Mouse (Mus musculus): Measurements from ENCODE around the gene Hnrnpll. TPM values are rescaled to one million over a fixed set of nuclear protein-coding genes. Genes with fewer than 3 reads are reported as not detected.
"Not testable (repeated sequence)": the region's sequence is repeated elsewhere in the genome, so short reads cannot be mapped to it uniquely, and the experiment has no call there.

Hnrnpll gene
- total RNA-seq, 2 experiments from 2014 or later = 36.3 to 48.5 TPM

DNA sequence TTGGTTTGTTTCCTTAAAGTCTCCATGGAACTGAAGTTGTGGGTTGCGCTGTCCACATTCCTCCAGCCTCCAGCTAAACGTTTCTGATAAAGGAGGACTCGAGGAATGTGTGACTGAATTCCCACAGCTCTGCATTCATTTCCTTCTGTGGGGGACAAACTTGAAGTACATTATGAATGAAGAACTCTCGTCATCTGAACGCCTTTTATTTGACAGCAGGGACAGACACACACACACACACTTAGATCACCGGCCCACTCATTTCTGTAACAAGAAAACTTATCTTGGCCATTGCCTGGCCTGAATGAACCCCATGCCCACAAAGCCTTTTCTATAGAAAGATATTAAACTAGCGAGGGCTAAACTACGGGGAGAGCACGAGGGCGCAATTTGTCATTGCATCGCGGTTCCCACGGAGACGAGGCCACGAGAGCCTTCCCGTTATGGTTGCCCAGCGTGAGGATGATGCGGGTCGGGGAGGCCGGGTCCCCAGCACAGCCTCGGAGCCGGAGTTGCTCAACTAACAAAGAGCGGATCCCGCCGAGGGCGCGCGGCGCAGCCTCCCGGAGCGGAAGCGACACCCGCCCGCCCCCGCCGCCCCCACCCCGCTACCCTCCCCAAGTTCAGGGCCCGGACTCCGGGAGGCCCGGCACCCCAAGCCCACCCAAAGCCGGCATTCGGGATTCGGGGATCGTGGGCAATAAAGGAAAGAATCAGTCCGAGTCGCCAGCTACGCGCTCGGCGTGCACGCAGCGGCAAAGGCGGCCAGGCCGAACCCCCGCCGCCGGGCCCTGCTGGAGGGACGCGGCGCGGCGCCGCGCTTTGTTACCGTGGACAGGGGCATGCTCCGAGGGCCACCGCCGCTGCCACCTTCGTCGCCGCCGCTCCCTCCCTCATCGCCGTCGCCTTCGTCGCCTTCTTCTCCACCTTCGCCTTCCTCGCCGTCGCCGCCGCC is 1.0 kb downstream of the Hnrnpll start:
- peak; percentile 57 to 60 for DNase-seq (ENCODE audit: low spot score in 2 of 2)

DNA sequence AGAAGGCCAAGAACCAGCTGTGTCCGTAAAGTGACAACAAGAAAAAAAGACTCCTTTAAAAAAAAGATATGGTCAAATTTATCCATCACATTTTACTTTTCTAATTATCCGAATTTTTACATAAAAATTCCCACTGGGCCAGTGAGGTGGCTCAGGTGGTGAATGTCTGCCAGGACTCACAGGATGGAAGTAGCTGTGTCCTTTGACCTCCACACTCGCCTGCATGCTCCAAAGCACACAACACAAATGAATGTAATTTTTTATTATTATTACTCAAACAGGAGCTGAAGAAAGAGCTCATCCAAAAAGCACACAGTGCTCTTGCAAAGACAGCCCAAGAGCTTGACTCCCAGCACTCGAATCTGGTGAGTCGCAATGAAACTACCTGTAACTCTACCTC is 2.0 kb downstream of the Hnrnpll start:
- no peak for DNase-seq (ENCODE audit: low spot score in 2 of 2)

DNA sequence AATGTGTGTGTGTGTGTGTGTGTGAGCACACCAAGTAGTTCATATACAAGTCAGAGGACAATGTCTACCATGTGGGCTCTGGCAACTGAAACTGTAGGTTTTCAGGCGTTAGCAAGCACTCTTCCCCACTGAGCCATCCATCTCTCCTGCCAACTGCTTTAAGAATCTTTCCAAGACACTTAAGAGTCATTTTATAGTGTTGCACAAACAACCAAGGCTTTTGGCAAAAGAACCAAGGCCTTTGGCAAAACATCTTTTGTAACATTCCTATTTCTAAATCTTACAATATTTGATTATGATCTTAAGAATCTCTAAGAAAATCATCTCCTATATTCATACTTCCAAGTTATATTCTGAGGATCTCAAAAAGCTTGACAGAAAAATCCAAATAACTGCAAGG is 2.4 kb downstream of the Hnrnpll start:
- DNase-seq (ENCODE audit: low spot score in 2 of 2) = no peak

DNA sequence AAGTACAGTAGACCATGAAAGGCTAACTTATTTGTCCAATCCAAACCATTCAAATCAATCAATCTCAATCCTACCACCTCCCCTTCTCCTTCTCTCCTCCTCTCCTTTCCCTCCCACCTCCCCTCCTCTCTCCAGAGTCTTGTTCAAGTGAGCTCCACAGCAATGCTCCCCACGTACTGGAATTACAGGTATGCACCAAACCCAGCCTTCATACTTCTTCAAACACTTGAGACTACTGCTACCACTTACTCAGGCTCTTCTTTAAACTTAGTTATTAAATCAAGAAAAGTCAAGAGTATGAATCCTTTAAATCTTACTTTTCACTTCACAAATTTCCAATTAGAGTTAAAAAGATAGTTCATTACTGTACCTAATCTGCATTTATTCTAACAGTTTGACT is 3.6 kb downstream of the Hnrnpll start:
- DNase-seq (ENCODE audit: low spot score in 2 of 2) = no peak

DNA sequence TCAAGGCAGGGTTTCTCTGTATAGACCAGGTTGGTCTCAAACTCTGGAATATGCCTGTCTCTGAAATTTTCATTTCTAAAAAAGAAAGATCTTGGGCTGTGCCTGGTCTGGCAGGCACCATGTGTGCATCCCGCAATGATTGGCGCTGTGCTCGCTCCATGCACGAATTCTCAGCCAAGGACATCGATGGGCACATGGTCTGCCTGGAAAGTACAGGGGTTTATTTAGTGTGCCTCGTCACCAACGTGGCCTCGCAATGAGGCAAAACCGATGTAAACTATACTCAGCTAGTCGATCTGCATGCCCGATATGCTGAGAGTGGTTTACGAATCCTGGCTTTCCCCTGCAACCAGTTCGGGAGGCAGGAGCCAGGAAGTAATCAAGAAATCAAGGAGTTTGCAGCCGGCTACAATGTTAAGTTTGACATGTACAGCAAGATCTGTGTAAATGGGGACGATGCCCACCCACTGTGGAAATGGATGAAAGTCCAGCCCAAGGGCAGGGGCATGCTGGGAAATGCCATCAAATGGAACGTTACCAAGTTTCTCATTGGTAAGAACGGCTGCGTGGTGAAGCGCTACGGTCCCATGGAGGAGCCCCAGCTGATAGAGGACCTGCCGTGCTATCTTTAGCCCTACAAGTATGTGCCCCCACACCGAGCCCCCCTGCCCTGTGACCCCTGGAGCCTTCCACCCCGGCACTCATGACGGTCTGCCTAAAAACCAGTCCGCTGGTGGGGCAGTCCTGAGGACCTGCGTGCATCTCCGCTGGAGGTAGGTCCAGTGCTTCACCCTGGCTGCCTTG is 8.0 kb downstream of the Hnrnpll start:
- no peak for DNase-seq (ENCODE audit: low spot score in 2 of 2)

DNA sequence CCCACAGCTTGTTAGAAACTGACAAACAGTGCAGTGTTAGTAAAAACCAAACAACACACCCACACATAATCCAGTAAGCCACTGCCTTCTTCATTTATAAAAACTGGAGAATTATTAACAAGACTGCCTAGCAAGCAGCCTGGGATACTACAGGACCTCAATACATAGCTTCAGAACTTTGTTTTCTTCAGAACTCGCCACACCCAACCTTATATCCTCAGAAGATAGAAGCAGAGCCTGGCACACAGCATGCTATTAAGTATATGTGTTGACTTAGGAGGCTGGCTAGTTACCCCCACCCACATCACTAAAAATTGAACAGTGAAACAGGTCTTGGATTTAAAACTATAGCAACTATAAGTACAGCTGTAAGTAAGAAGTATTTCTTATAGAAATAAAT is 10.5 kb downstream of the Hnrnpll start:
- no peak for DNase-seq (ENCODE audit: low spot score in 2 of 2)

DNA sequence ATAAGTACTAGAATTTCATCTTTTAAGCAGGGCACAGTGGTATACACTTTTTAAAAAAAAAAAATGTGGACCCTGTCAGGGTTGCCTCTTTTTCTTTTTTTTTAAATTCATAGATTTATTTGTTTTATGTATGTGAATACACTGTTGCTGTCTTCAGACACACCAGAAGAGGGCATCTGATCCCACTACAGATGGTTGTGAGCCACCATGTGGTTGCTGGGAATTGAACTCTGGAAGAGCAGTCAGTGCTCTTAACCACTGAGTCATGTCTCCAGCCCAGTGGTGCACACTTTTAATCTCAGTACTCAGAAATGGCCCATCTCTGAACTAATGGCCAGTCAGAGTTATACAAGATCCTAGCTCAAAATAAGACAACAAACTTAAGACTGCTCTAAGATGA is 12.8 kb downstream of the Hnrnpll start:
- not testable (repeated sequence) for DNase-seq (ENCODE audit: low spot score in 2 of 2)

DNA sequence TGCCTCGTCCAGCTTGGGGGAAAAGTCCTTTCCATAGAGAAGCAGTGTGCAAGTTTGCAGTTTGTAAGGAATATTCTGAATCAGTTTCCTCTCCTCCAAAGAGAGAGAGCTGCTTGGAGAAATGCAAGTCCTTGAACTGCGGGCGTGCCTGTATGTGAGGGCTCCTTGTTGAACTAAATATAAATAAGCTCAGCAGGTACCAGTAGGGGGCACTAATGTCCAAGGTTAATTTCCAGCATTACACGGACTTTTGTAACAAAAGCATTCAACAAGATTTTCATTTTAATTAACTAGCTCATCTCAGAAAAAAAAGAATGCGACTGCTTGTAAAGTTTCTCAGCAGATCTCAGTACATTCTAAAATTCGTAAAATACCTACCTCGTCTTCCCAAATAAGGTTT is 13.9 kb downstream of the Hnrnpll start:
- DNase-seq (ENCODE audit: low spot score in 2 of 2) = peak in 1 of 2 experiments; percentile 58

DNA sequence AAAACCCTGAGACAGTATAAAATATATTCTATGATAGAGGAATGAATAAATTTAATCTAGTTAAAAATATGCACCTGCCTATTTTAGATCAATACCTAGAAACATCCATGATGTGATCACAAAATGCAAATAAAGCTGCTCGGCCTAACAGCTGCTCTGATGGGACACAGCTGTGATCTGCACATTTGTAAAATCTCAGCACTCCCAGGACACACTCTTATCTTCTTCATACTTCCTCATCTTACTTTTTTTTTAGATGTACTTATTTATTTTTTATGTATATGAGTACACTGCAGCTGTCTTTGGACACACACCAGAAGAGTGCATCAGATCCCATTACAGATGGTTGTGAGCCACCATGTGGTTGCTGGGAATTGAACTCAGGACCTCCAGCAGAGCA is 20.4 kb downstream of the Hnrnpll start:
- DNase-seq (ENCODE audit: low spot score in 2 of 2) = no peak

DNA sequence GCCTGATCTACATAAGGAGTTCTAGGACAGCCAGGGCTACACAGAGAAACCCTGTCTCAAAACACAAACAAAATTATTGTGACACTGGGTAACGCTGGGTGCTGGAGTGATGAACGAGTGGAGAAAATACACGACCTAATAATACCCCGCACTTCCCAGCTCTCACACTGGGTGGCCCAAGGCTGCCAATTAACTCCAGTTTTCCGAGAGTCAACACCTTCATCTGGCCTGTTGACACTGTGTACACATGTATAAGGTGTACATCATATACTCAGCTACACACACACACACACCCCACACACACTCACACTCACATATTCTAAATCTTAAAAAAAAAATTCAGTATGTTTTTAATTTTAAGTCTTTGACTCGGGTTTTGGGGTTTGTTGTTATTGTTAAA is 33.5 kb downstream of the Hnrnpll start:
- DNase-seq (ENCODE audit: low spot score in 2 of 2) = no peak

DNA sequence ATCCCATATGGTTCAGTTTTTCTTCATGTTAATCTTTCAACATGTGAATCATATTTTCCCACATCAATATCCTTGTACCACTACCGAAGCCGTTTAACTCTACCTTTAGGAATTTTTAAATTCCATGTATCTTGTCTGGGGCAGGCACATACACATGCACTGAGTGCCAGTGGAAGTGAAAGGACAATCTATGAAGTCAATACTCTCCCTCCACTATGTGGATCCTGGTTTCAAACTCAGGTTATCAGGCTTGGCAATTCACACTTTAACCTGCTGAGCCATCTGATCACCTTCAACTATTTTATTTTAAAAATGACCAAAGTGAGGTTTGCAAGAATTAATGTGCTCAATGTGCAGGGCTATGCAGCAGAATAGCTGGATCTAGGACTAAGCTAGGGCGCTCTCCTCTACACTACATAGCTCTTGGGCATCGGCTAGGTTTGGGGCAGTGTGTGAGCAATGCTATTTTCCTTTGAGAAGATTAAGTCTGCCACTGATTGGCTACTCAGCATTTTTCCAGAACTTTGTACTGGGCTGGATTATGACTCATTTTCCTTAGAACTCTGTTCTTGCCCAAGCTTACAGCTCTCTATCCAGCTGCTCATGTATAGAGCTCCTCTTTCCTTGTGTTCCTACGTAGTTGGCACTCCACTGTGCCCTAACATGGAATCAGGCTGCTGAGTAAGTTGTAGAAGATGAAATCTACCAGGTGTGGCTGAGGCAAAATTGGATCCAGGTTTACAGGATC is 35.8 kb downstream of the Hnrnpll start:
- DNase-seq (ENCODE audit: low spot score in 2 of 2) = no peak

DNA sequence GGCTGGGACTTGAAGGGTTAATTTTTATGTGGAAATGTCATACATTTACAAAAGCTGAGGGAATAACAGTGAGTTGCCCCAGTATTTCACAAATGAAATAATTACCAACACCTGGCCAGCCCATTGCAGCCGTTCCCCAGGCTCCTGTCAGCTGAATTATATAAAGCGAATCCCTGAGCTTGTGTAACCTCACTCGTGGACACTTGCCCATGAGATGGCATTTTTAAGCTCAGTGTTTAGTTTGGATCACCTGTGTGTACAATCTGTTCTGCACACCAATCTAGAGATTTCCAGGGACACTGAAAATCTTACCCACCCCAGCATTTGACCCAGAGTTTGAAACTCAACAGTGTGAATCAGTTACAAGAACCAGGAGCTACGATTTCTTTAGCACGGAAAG is 40.0 kb downstream of the Hnrnpll start:
- DNase-seq (ENCODE audit: low spot score in 2 of 2) = no peak

DNA sequence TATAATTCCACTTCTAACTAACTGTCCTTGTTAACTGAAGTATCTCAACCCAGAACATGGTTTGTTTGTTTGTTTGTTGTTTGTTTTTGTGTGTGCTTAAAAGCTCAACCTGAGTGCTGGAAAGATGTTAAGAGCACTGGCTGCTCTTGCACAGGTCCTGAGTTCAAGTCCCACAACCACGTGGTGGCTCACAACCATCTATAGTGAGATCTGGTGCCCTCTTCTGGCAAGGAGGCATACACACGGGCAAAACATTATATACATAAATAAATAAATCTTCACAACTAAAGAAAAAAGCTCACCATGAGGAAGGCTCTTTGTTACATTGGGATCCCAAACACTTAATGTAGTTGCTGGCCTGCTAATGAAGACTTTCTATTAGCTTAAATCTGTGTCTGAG is 41.6 kb downstream of the Hnrnpll start:
- no peak for DNase-seq (ENCODE audit: low spot score in 2 of 2)

DNA sequence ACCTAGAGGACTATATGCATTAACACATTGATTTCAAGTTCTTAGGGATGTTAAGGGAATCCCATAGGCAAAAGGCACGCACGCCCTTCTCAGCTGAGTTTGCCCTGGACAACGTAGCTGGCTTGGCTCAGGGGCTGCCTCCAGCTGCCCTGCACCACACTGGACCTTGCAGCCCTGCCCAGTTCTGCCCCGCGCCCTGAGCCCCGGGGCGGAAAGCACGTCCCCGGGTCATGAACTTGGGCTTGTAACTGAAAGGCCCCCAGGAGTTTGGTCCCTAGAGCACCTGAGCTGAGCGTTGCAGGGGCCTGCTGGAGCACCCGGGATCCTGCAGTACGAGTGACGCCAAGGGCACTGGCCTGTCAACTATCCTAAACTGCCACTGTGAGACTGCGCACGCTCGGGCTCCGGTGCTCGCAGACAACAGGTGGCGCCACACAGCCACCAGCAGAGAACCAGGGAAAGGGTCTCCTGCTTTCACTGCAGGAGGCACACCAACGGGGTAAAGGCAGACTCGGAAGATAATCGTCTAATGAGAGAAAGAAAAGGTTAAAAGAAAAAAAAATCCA is 43.1 kb downstream of the Hnrnpll start:
- DNase-seq (ENCODE audit: low spot score in 2 of 2) = peak in 1 of 2 experiments; percentile 37

DNA sequence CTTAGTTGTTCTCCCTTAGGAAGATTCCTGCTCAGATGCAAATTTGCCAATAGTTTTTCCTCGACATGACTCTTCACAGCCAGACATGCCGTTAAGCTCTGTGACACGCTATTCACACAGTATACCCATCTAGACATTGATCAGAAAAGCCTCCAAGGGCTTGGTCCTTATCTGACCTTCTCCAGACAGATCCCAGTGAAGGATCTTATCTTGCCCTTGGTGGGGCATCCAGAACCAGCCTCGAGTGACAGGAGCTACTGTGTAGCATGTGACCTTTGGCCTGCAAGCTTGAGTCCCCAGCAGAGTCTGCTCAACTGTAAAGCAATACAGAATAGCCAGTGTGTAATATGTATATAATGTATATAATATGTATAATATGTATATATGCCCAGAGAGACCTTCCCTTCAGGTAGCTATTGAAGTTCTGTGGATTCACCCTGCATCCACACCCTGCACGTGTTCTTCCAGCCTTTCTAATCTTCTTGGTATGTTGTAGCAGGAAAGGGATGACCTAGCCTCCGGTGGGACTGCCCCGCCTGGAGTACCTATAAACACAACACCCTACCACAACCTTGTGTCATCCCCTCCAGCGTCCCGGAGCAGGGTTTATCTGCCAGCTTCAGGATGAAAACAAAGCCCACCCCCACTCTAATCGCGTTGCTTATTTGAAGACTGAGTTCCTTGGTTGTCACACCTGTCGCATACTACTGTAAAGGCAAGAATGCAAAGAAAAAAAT is 43.7 kb downstream of the Hnrnpll start:
- DNase-seq (ENCODE audit: low spot score in 2 of 2) = no peak

DNA sequence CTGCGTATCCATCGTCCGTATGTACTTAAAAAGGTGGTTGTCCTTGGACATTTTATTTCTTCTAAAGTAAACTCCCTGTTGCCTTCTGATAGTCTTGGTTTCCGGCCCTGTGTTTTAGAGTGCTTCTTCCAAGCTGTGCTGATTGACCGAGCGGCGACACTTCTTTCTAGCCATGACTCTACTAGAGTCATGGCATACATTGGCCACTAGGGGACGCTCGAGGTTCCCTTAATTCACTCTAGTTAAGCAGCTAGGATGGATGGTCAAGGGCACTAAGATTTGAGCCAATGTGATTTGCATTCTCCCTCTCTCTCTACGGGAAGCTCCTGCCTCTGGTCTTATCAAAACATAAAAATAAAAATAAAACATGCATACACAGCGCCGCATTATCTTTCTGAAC is 44.7 kb downstream of the Hnrnpll start:
- DNase-seq (ENCODE audit: low spot score in 2 of 2) = peak; percentile 57 to 60

DNA sequence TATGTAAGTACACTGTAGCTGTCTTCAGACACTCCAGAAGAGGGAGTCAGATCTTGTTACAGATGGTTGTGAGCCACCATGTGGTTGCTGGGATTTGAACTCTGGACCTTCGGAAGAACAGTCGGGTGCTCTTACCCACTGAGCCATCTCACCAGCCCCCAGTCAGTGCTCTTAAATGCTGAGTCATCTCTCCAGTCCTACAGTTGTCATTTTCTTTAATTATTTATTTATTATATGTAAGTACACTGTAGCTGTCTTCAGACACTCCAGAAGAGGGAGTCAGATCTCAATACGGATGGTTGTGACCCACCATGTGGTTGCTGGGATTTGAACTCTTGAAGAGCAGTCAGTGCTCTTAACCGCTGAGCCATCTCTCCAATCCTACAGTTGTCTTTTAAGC is 45.7 kb downstream of the Hnrnpll start:
- not testable (repeated sequence) for DNase-seq (ENCODE audit: low spot score in 2 of 2)

DNA sequence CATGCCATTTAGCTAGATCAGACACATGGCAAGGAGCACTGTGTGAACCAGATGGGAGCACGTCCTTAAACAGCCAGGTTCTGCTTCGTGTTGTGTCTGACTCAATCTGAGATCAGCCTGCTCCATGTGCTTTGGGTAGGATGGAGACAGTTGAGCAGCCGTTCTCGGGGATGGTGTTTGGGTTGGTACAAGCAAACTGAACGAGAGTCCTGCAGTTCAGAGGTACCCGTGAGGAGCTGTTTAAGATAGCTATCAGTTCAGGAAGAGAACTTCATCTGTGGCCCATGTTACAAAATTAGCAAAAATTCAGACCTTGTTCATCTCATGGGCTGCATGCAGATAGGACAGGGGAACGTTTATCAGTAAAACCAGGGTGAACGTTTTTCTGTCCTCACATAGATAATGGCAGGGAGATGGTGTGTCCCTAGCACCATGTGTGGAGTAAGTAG is 47.7 kb downstream of the Hnrnpll start:
- no peak for DNase-seq (ENCODE audit: low spot score in 2 of 2)

DNA sequence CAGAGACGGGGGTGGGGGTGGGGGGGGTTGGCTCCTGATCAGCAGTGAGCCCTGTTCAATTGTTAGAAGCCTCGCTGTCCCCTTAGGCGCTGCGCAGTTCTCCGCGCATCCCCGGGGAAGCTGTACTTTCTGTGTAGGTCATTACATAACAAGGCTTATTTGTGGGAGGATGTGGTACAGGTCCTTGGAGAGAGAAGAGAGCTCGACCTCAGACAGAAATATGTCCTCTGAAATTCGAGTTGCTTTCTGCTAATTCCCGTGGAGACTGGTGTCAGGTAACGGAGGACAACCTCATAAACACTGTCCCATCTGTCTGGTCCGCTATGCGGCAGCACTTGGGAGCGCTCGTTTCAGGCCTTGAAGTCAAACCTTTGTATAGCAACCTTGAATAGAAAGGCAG is 52.2 kb downstream of the Hnrnpll start:
- no peak for DNase-seq (ENCODE audit: low spot score in 2 of 2)

DNA sequence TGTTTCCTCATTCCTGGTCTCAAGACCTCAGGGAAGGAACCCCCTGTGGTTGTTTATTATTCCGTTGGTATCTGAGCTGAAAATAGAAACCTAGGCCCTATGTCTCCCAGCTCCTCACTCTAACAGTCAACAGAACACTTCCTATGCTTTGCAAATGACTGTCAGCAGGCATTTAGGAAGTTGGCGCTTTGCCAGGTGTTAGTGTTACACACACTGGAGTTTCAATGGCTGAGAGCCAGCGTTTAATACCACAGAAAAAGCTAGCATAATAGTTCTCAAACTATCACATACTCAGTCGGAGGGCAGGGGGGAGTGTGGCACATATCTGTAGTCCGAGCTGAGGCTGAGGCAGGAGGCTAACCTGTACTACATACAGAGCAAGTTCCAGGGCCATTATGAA is 53.3 kb downstream of the Hnrnpll start:
- DNase-seq (ENCODE audit: low spot score in 2 of 2) = peak in 1 of 2 experiments; percentile 33

All from adrenal gland, adult 18-20 months (tissue).